Mouse (Mus musculus) MEL (cell line): Measurements from ENCODE around the gene Lbh. TPM values are rescaled to one million over a fixed set of nuclear protein-coding genes. Genes with fewer than 3 reads are reported as not detected.

Source experiments
- DNase-seq: peaks from one replicate; pipeline ENCODE4 v3.0.0; 2011; ENCODE audit warnings: low read depth, low spot score
- H3K27ac ChIP-seq: 2 replicates; pipeline ENCODE4 v1.5.1; 2012; ENCODE audit warnings: low read depth, mild to moderate bottlenecking, control low read depth, low read length, moderate library complexity; ENCODE audit not compliant: control insufficient read depth
- H3K27me3 ChIP-seq, 2 experiments: fragments of 150-350 bp in 1 of 2; sonication (generic) in 1 of 2; 2 replicates each; pipeline ENCODE4 v1.6.1; 2012; ENCODE audit warnings: low read length in 2 of 2, mild to moderate bottlenecking in 2 of 2, improper control_type of control experiment in 1 of 2, moderate library complexity in 1 of 2; ENCODE audit not compliant: insufficient read depth in 2 of 2, control insufficient read depth in 1 of 2
- H3K36me3 ChIP-seq, 2 experiments: 2 replicates each; pipeline ENCODE4 v1.6.1; 2012 to 2014; ENCODE audit warnings: low read length in 2 of 2, improper control_type of control experiment in 1 of 2, inconsistent platforms in 1 of 2, mild to moderate bottlenecking in 1 of 2; ENCODE audit not compliant: insufficient read depth in 2 of 2, control insufficient read depth in 1 of 2
- H3K4me1 ChIP-seq, 2 experiments: fragments of 150-350 bp in 1 of 2; sonication (generic) in 1 of 2; 2 replicates each; pipeline ENCODE4 v1.6.1; 2012; ENCODE audit warnings: low read length in 2 of 2, improper control_type of control experiment in 1 of 2, mild to moderate bottlenecking in 1 of 2; ENCODE audit not compliant: insufficient read depth in 2 of 2, control insufficient read depth in 1 of 2
- H3K4me3 ChIP-seq, 2 experiments: fragments of 150-350 bp in 1 of 2; sonication (generic) in 1 of 2; 2 replicates each; pipeline ENCODE4 v1.5.1; 2012; ENCODE audit warnings: low read depth in 2 of 2, low read length in 2 of 2, mild to moderate bottlenecking in 2 of 2, moderate library complexity in 2 of 2, control low read depth in 1 of 2, improper control_type of control experiment in 1 of 2; ENCODE audit not compliant: control insufficient read depth in 1 of 2, insufficient read depth in 1 of 2
- H3K79me2 ChIP-seq: 2 replicates; pipeline ENCODE4 v1.6.1; 2012; ENCODE audit warnings: mild to moderate bottlenecking, low read length, moderate library complexity; ENCODE audit not compliant: control insufficient read depth, poor library complexity, insufficient read depth
- H3K9ac ChIP-seq: 2 replicates; pipeline ENCODE4 v1.6.1; 2012; ENCODE audit warnings: low read depth, mild to moderate bottlenecking, control low read depth, low read length, moderate library complexity; ENCODE audit not compliant: control insufficient read depth, poor library complexity, severe bottlenecking
- H3K9me3 ChIP-seq: fragments of 150-350 bp; sonication (generic); replicated peaks from 2 replicates; pipeline ENCODE4 v1.6.1; 2012; ENCODE audit warnings: mild to moderate bottlenecking, low read length, improper control_type of control experiment, moderate library complexity; ENCODE audit not compliant: insufficient read depth
- BHLHE40 ChIP-seq: IDR thresholded peaks from 2 replicates; pipeline ENCODE4 v1.6.1; 2012; ENCODE audit warnings: low read depth, mild to moderate bottlenecking, inconsistent platforms, low read length, improper control_type of control experiment, borderline replicate concordance
- CHD1 ChIP-seq: IDR thresholded peaks from 2 replicates; pipeline ENCODE4 v1.6.1; 2012; ENCODE audit warnings: low read depth, mild to moderate bottlenecking, inconsistent platforms, low read length, improper control_type of control experiment
- CHD2 ChIP-seq: IDR thresholded peaks from 2 replicates; pipeline ENCODE4 v1.6.1; 2011; ENCODE audit warnings: low read length, improper control_type of control experiment
- EP300 ChIP-seq, 2 experiments: IDR thresholded peaks; 2 replicates each; pipeline ENCODE4 v1.6.1; 2011; ENCODE audit warnings: improper control_type of control experiment in 2 of 2, low read length in 2 of 2, low read depth in 1 of 2, mild to moderate bottlenecking in 1 of 2
- ETS1 ChIP-seq: IDR thresholded peaks from 2 replicates; pipeline ENCODE4 v1.6.1; 2012; ENCODE audit warnings: low read depth, mild to moderate bottlenecking, inconsistent platforms, low read length, improper control_type of control experiment, moderate library complexity
- GATA1 ChIP-seq: IDR thresholded peaks from 2 replicates; pipeline ENCODE4 v1.6.1; 2011; ENCODE audit warnings: low read depth, low read length, improper control_type of control experiment
- KAT2A ChIP-seq: conservative IDR thresholded peaks from 2 replicates; pipeline ENCODE4 v1.6.1; 2012; ENCODE audit warnings: low read depth, low read length, improper control_type of control experiment, inconsistent platforms
- MAX ChIP-seq: IDR thresholded peaks from 2 replicates; pipeline ENCODE4 v1.6.1; 2011; ENCODE audit warnings: low read length, improper control_type of control experiment
- MAZ ChIP-seq: IDR thresholded peaks from 2 replicates; pipeline ENCODE4 v1.6.1; 2012; ENCODE audit warnings: low read depth, mild to moderate bottlenecking, inconsistent platforms, low read length, improper control_type of control experiment
- MEF2A ChIP-seq: IDR thresholded peaks from 2 replicates; pipeline ENCODE4 v1.6.1; 2014; ENCODE audit warnings: low read depth, mild to moderate bottlenecking, inconsistent platforms, low read length, improper control_type of control experiment; ENCODE audit not compliant: poor library complexity, insufficient replicate concordance, severe bottlenecking; ENCODE audit errors: extremely low read depth
- MXI1 ChIP-seq: IDR thresholded peaks from 2 replicates; pipeline ENCODE4 v1.6.1; 2011; ENCODE audit warnings: mild to moderate bottlenecking, low read depth, low read length, improper control_type of control experiment
- MYC ChIP-seq: IDR thresholded peaks from 2 replicates; pipeline ENCODE4 v1.6.1; 2011; ENCODE audit warnings: low read depth, mild to moderate bottlenecking, low read length, improper control_type of control experiment, moderate library complexity
- NELFE ChIP-seq: IDR thresholded peaks from 2 replicates; pipeline ENCODE4 v1.6.1; 2011; ENCODE audit warnings: low read depth, low read length, improper control_type of control experiment
- NRF1 ChIP-seq: IDR thresholded peaks from 2 replicates; pipeline ENCODE4 v1.6.1; 2014; ENCODE audit warnings: low read depth, mild to moderate bottlenecking, inconsistent platforms, low read length, improper control_type of control experiment, moderate library complexity; ENCODE audit not compliant: poor library complexity, insufficient read depth, severe bottlenecking
- POLR2A ChIP-seq, 2 experiments: IDR thresholded peaks; 2 replicates each; pipeline ENCODE4 v1.6.1; 2011 to 2012; ENCODE audit warnings: low read length in 2 of 2, mild to moderate bottlenecking in 2 of 2, control low read depth in 1 of 2, improper control_type of control experiment in 1 of 2, low read depth in 1 of 2, moderate library complexity in 1 of 2; ENCODE audit not compliant: control insufficient read depth in 1 of 2, insufficient read depth in 1 of 2, poor library complexity in 1 of 2
- POLR2AphosphoS2 ChIP-seq: IDR thresholded peaks from 2 replicates; pipeline ENCODE4 v1.6.1; 2011; ENCODE audit warnings: low read length, improper control_type of control experiment
- POLR2AphosphoS5 ChIP-seq: IDR thresholded peaks from 2 replicates; pipeline ENCODE4 v1.6.1; 2012; ENCODE audit warnings: low read depth, borderline replicate concordance, mild to moderate bottlenecking, inconsistent platforms, low read length, moderate library complexity, mixed read lengths
- RCOR1 ChIP-seq: IDR thresholded peaks from 2 replicates; pipeline ENCODE4 v1.6.1; 2012; ENCODE audit warnings: low read depth, mild to moderate bottlenecking, inconsistent platforms, low read length, improper control_type of control experiment
- SIN3A ChIP-seq: IDR thresholded peaks from 2 replicates; pipeline ENCODE4 v1.6.1; 2012; ENCODE audit warnings: low read length, improper control_type of control experiment, inconsistent platforms
- SMC3 ChIP-seq: IDR thresholded peaks from 2 replicates; pipeline ENCODE4 v1.6.1; 2011; ENCODE audit warnings: low read depth, low read length, improper control_type of control experiment
- TAL1 ChIP-seq: IDR thresholded peaks from 2 replicates; pipeline ENCODE4 v1.6.1; 2012; ENCODE audit warnings: mild to moderate bottlenecking, inconsistent platforms, low read length, moderate library complexity, mixed read lengths
- TBP ChIP-seq: IDR thresholded peaks from 2 replicates; pipeline ENCODE4 v1.8.0; 2011; ENCODE audit warnings: low read depth, low read length, improper control_type of control experiment
- ZKSCAN1 ChIP-seq: IDR thresholded peaks from 2 replicates; pipeline ENCODE4 v1.6.1; 2012; ENCODE audit warnings: low read depth, mild to moderate bottlenecking, inconsistent platforms, low read length, improper control_type of control experiment, moderate library complexity
- ZMIZ1 ChIP-seq: IDR thresholded peaks from 2 replicates; pipeline ENCODE4 v1.6.1; 2012; ENCODE audit warnings: low read depth, mild to moderate bottlenecking, inconsistent platforms, low read length, improper control_type of control experiment, moderate library complexity
- ZNF384 ChIP-seq: IDR thresholded peaks from 2 replicates; pipeline ENCODE4 v1.6.1; 2012; ENCODE audit warnings: low read depth, mild to moderate bottlenecking, inconsistent platforms, low read length, improper control_type of control experiment
- polyA plus RNA-seq, 2 experiments: library from polyadenylated mRNA; stranded (reverse) in 1 of 2; unstranded in 1 of 2; fragments of >175 nt in 1 of 2; fragments of >200 nt in 1 of 2; gene quantifications; 2 replicates each; pipeline versions ENCODE4 v1.2.1 to v1.2.4; 2012; ENCODE audit warnings: low replicate concordance in 2 of 2, low read depth in 1 of 2; ENCODE audit not compliant: insufficient read length in 2 of 2, insufficient read depth in 1 of 2, missing spikeins in 1 of 2
- total RNA-seq: library from RNA; depleted of rRNA; stranded (reverse); fragments of 300-350 nt; gene quantifications from 2 replicates; pipeline ENCODE4 v1.2.3, GENCODE M21; 2012

Gene Lbh
- total and polyA plus RNA-seq, 3 experiments: not detected

DNA sequence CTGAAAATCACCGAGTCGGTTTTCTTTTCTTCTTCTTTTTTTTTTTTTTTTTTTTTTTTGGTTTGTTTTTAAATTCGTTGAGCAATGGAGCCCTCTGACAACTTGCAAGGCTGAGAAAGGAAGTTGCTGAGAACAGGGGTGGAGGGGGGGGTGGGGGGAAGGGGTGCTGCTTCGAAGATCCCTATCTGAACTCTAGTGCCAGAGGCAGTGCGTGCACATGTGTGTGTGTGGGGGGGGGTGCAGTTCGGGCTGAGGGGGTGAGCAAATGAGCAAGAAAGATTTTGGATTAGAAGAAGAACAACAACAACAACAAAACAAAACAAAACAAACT is 21.4 kb downstream of the Lbh start:
- Histone ChIP-seq H3K36me3 (no peaks in the 10 kb centered on the region), H3K9me3 (no peaks in the 10 kb centered on the region), H3K27ac (no peak overlapping the region), H3K9ac (no peak overlapping the region), H3K79me2 (no peaks in the 10 kb centered on the region), H3K4me1 (no peaks in the 10 kb centered on the region), H3K4me3 (no peak overlapping the region), H3K27me3 (no peaks in the 10 kb centered on the region; a peak in 1 of 4 replicates)
- no peak for DNase-seq
- TF ChIP-seq RCOR1: no peak
- no peak for TF ChIP-seq POLR2AphosphoS2
- TF ChIP-seq ZKSCAN1: no peak
- TF ChIP-seq MAZ: no peak
- TF ChIP-seq CHD1: no peak

DNA sequence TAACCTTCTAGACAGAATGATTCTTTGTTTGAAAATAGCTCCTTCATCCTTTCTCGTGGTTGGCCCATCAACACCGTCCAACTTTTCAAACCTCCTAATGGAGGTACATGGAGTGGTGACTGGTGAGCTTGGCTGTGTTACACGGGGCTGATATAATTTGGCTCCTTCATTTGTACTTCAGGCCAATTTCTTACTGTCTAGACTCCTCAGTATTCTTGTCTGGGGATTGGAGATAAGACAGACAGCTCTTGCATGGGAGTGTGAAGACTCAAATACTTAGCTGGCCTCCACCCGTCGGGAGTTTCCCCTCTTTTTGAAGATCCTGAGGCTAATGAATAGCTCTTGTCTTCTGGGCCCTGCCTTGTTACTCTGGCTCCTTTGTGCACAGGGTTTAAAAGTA is 26.3 kb downstream of the Lbh start:
- Histone ChIP-seq H3K27ac (no peak overlapping the region), H3K4me3 (no peak overlapping the region), H3K9ac (no peak overlapping the region), H3K79me2 (no peaks in the 10 kb centered on the region), H3K9me3 (no peaks in the 10 kb centered on the region), H3K4me1 (no peaks in the 10 kb centered on the region), H3K27me3 (no peaks in the 10 kb centered on the region; a peak in 1 of 4 replicates), H3K36me3 (no peaks in the 10 kb centered on the region)
- no peak for DNase-seq
- TF ChIP-seq KAT2A (no peak), BHLHE40 (no peak), RCOR1 (no peak), ZMIZ1 (no peak), ZNF384 (no peak)

DNA sequence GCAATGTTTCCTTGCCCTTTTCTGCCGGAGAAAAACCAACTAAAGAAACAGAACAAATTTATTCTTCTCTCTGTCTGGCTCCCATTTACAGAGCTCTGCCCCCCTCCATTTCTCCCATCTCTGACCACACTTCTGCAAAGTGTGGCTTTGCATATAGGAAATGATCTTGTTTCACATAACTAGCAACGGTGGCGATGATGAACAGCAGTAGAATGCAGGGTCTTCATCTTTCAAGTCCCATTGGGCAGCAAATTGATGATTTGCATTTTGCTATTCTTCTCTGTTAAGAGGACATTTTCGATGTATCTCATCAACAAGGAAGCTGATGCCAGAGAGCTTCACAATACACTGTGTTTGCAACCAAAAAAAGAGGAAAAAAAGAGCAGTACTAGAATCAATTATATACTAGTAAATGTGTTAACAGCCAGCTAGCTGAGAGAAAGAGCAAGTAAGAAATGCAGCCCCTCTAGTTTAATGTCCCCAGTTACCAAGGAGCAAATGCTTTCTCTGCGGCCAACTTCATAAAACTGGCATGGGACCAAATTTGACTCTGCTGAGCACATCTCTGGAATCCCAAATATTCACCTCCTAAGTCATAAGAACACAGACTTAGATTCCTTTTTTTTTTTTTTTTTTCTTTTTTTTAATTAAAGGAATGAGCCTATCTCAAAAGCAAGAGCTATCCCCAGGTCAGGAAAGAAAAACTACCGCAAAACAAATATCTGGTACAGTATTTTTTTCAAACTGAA is 29.2 kb downstream of the Lbh start:
- H3K27me3 ChIP-seq: no peaks in the 10 kb centered on the region
- no peaks in the 10 kb centered on the region for H3K79me2 ChIP-seq
- H3K9ac ChIP-seq: no peak overlapping the region
- no peak for DNase-seq
- no peaks in the 10 kb centered on the region for H3K4me1 ChIP-seq
- H3K9me3 ChIP-seq: no peaks in the 10 kb centered on the region
- no peak overlapping the region for H3K27ac ChIP-seq
- no peak for TF ChIP-seq TBP
- TF ChIP-seq TAL1: no peak
- TF ChIP-seq MYC: no peak
- TF ChIP-seq POLR2A (IDR thresholded peaks at IDR 0.05; ENCODE audit: control insufficient read depth in 1 of 2, insufficient read depth in 1 of 2, low read depth in 1 of 2, low read length in 2 of 2, poor library complexity in 1 of 2): no peak
- TF ChIP-seq MEF2A: no peak
- TF ChIP-seq EP300 (IDR thresholded peaks at IDR 0.05; ENCODE audit: low read depth in 1 of 2, low read length in 2 of 2): no peak
- TF ChIP-seq SMC3: no peak
- TF ChIP-seq SIN3A: no peak
- no peak for TF ChIP-seq GATA1
- TF ChIP-seq MXI1: no peak
- TF ChIP-seq NELFE: no peak
- no peak for TF ChIP-seq NRF1
- no peak for TF ChIP-seq CHD2
- TF ChIP-seq POLR2AphosphoS5: no peak
- no peak for TF ChIP-seq ZNF384
- TF ChIP-seq RCOR1: no peak
- TF ChIP-seq ETS1: no peak
- no peak for TF ChIP-seq MAX
- TF ChIP-seq ZKSCAN1: no peak
- no peak for TF ChIP-seq BHLHE40
- no peak overlapping the region for H3K4me3 ChIP-seq
- no peaks in the 10 kb centered on the region for H3K36me3 ChIP-seq
